24 mouse cellular contexts compared by ENCODE assay signal in the genomic region with DNA sequence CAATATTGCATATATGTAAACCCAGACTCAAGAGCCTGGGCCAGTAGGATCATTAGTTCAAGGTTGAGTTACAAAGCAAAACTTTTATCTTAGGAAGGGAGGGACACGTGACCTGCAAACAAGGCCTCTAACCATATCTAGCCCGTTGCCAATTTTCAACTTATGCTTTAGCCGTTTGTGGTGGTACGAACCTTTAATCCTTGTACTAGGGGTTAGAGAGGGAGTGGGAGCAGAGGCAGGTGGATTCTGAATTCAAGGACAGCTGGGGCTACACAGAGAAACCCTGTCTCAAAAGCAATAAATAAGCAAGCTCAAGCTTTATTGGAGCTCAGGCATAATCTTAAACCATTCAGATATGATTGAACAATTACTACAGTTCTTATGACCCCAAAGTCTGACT. TPM values are rescaled to one million over a fixed set of nuclear protein-coding genes. Genes with fewer than 3 reads are reported as not detected.
DNase-seq lines count a peak whose midpoint lies in the region; ATAC-seq and TF ChIP-seq lines count a peak whose summit lies in the region.
"Had no signal": no experiment of that assay in that cellular context is flagged by ENCODE, and none has a peak within 500 bp of the region (broad histone marks: within the 10 kb centered on the region; RNA-seq: fewer than 3 reads in every experiment).

No protein-coding gene starts in this region.

- peak; percentile 70 for DNase-seq in heart, adult 11 months
- no peak for DNase-seq in heart, adult 9 months (ENCODE audit: low spot score in 2 of 2)
- DNase-seq in layer of hippocampus, adult 2 months (ENCODE audit: low spot score in 2 of 2), result no peak
- no peak for DNase-seq in layer of hippocampus, postnatal 10 days (ENCODE audit: low spot score in 2 of 2)
- DNase-seq in intestine, embryonic 14.5 days (ENCODE audit: low spot score), result no peak
- DNase-seq in B cell, adult 2 months, result no peak
- DNase-seq: adrenal gland, adult 2 months; adrenal gland, postnatal 10 days; adrenal gland, postnatal 25 days; cerebellum, adult 11 months; cerebellum, adult 18-20 months; cerebellum, adult 8-10 months; cerebellum, adult 9-11 months; cerebellum, postnatal 14 days; cerebellum, postnatal 36 days; embryo, embryonic 11 days had no signal

- H3K9ac ChIP-seq in intestine, embryonic 14.5 days (ENCODE audit: low read length), result no peak overlapping the region
- no peak overlapping the region for H3K9ac ChIP-seq in intestine, embryonic 16.5 days (ENCODE audit: low read depth, low read length)
- H3K9ac ChIP-seq in hindbrain, embryonic 13.5 days, result no peak overlapping the region
- H3K9ac ChIP-seq: embryonic facial prominence, embryonic 13.5 days; embryonic facial prominence, embryonic 15.5 days; forebrain, embryonic 12.5 days had no signal

- no peaks in the 10 kb centered on the region for H3K27me3 ChIP-seq in intestine, embryonic 14.5 days (replicated peaks; ENCODE audit: control insufficient read depth, insufficient read depth, low read length)
- H3K27me3 ChIP-seq in intestine, embryonic 16.5 days (replicated peaks; ENCODE audit: control insufficient read depth, insufficient read depth, low read length), result no peaks in the 10 kb centered on the region
- no peaks in the 10 kb centered on the region for H3K27me3 ChIP-seq in hindbrain, embryonic 13.5 days
- H3K27me3 ChIP-seq: embryonic facial prominence, embryonic 13.5 days; embryonic facial prominence, embryonic 15.5 days; forebrain, embryonic 12.5 days had no signal

- ATAC-seq in intestine, embryonic 14.5 days (replicated peaks; ENCODE audit: low FRiP score, low TSS enrichment, low read depth), result peak; percentile 52; the same call in 1 of the 2 replicates
- peak; percentile 84 for ATAC-seq in intestine, embryonic 16.5 days
- no peak for ATAC-seq in hindbrain, embryonic 13.5 days (ENCODE audit: low FRiP score)
- ATAC-seq: forebrain, embryonic 14.5 days had no signal

- H3K4me1 ChIP-seq in intestine, embryonic 14.5 days (replicated peaks; ENCODE audit: control insufficient read depth, insufficient read depth, low read length), result no peaks in the 10 kb centered on the region
- H3K4me1 ChIP-seq in intestine, embryonic 16.5 days (ENCODE audit: control insufficient read depth, insufficient read depth, low read length), result no peaks in the 10 kb centered on the region
- 0 out of 2 replicates have a peak, but pooled peaks cover 4% of the 10 kb centered on the region for H3K4me1 ChIP-seq in hindbrain, embryonic 13.5 days (replicated peaks)
- H3K4me1 ChIP-seq: embryonic facial prominence, embryonic 13.5 days; embryonic facial prominence, embryonic 15.5 days; forebrain, embryonic 10.5 days; forebrain, embryonic 12.5 days had no signal

- H3K9me3 ChIP-seq in intestine, embryonic 14.5 days (ENCODE audit: control insufficient read depth, low read length), result no peaks in the 10 kb centered on the region
- no peaks in the 10 kb centered on the region for H3K9me3 ChIP-seq in intestine, embryonic 16.5 days (ENCODE audit: control insufficient read depth, low read length)
- no peaks in the 10 kb centered on the region for H3K9me3 ChIP-seq in hindbrain, embryonic 13.5 days
- H3K9me3 ChIP-seq: embryonic facial prominence, embryonic 13.5 days; embryonic facial prominence, embryonic 15.5 days; forebrain, embryonic 10.5 days; forebrain, embryonic 12.5 days had no signal

- H3K36me3 ChIP-seq in intestine, embryonic 14.5 days (ENCODE audit: control insufficient read depth, insufficient read depth, low read length), result peaks cover 30% of the 10 kb centered on the region
- H3K36me3 ChIP-seq in intestine, embryonic 16.5 days (ENCODE audit: control insufficient read depth, insufficient read depth, low read length), result no peaks in the 10 kb centered on the region
- H3K36me3 ChIP-seq in hindbrain, embryonic 13.5 days, result peaks cover 22% of the 10 kb centered on the region

- no peak overlapping the region for H3K4me3 ChIP-seq in layer of hippocampus, adult 2 months
- H3K4me3 ChIP-seq in intestine, embryonic 14.5 days (ENCODE audit: low read depth, low read length), result no peak overlapping the region
- no peak overlapping the region for H3K4me3 ChIP-seq in intestine, embryonic 16.5 days (ENCODE audit: low read length)
- no peak overlapping the region for H3K4me3 ChIP-seq in hindbrain, embryonic 13.5 days
- H3K4me3 ChIP-seq: embryonic facial prominence, embryonic 13.5 days; embryonic facial prominence, embryonic 15.5 days; erythroblast, embryonic 14.5 days; forebrain, embryonic 10.5 days; forebrain, embryonic 12.5 days had no signal

- 79% methylated on average over 4 of the region's 4 CpGs for WGBS in intestine, embryonic 14.5 days
- WGBS in intestine, embryonic 16.5 days, result 60% methylated on average over 4 of the region's 4 CpGs
- 96% methylated on average over 4 of the region's 4 CpGs for WGBS in hindbrain, embryonic 13.5 days

- no peak overlapping the region for H3K4me2 ChIP-seq in intestine, embryonic 14.5 days (ENCODE audit: low read length)
- H3K4me2 ChIP-seq in intestine, embryonic 16.5 days (ENCODE audit: low read depth, low read length), result no peak overlapping the region
- H3K4me2 ChIP-seq in hindbrain, embryonic 13.5 days, result no peak overlapping the region
- H3K4me2 ChIP-seq: embryonic facial prominence, embryonic 13.5 days; embryonic facial prominence, embryonic 15.5 days; forebrain, embryonic 12.5 days had no signal

- no peak for TF ChIP-seq CTCF in layer of hippocampus, adult 2 months (conservative IDR thresholded peaks at IDR 0.05)

- H3K27ac ChIP-seq in layer of hippocampus, adult 2 months, result peak overlapping the region; percentile 37; the same call in 1 of the 2 replicates
- 0 out of 2 replicates have a peak overlapping the region, but pooled peaks have one; percentile 25 for H3K27ac ChIP-seq in intestine, embryonic 14.5 days (ENCODE audit: low read depth)
- H3K27ac ChIP-seq in intestine, embryonic 16.5 days (ENCODE audit: low read length), result peak overlapping the region; percentile 26
- no peak overlapping the region for H3K27ac ChIP-seq in hindbrain, embryonic 13.5 days
- H3K27ac ChIP-seq: embryonic facial prominence, embryonic 13.5 days; embryonic facial prominence, embryonic 15.5 days; forebrain, embryonic 10.5 days; forebrain, embryonic 12.5 days had no signal

RNA-seq across cellular contexts. Expression of a gene that starts 19.8 kb away (rescaled TPM):
- total RNA-seq in layer of hippocampus, adult 2 months (2021), result 100 to 1,000 TPM; 199 to 203 TPM
- total RNA-seq in layer of hippocampus, postnatal 10 days (2021), result 10 to 100 TPM; 28.9 to 36.8 TPM
- 16.2 and 19.1 TPM in 2 replicates for polyA plus RNA-seq in intestine, embryonic 14.5 days (2014; fragmentation: Nextera tagmentation; extraction: Ambion mirVana)
- 15.1 and 15.8 TPM in 2 replicates for polyA plus RNA-seq in intestine, embryonic 16.5 days (2015; fragmentation: Nextera tagmentation; extraction: Ambion mirVana)
- 12.8 and 16.0 TPM in 2 replicates for polyA plus RNA-seq in hindbrain, embryonic 13.5 days (2015; fragmentation: Nextera tagmentation; extraction: Ambion mirVana)
- polyA plus RNA-seq: erythroblast, embryonic 14.5 days had no signal

RNA-seq across cellular contexts. Expression of a gene that starts 34.3 kb away (rescaled TPM):
- total RNA-seq in layer of hippocampus, adult 2 months (2021), result 10 to 100 TPM; 64.8 to 67.1 TPM
- 10 to 100 TPM; 54.8 to 55.3 TPM for total RNA-seq in layer of hippocampus, postnatal 10 days (2021)
- polyA plus RNA-seq in intestine, embryonic 14.5 days (2014; fragmentation: Nextera tagmentation; extraction: Ambion mirVana), result 89.4 and 94.6 TPM in 2 replicates
- polyA plus RNA-seq in intestine, embryonic 16.5 days (2015; fragmentation: Nextera tagmentation; extraction: Ambion mirVana), result 85.9 and 89.2 TPM in 2 replicates
- polyA plus RNA-seq in hindbrain, embryonic 13.5 days (2015; fragmentation: Nextera tagmentation; extraction: Ambion mirVana), result 81.8 and 91.8 TPM in 2 replicates

RNA-seq across cellular contexts. Expression of a gene that starts 35.2 kb away (rescaled TPM):
- 100 to 1,000 TPM; 349 to 374 TPM for total RNA-seq in layer of hippocampus, adult 2 months (2021)
- 100 to 1,000 TPM; 297 to 364 TPM for total RNA-seq in layer of hippocampus, postnatal 10 days (2021)
- 118 and 121 TPM in 2 replicates for polyA plus RNA-seq in intestine, embryonic 14.5 days (2014; fragmentation: Nextera tagmentation; extraction: Ambion mirVana)
- polyA plus RNA-seq in intestine, embryonic 16.5 days (2015; fragmentation: Nextera tagmentation; extraction: Ambion mirVana), result 85.7 and 89.7 TPM in 2 replicates
- 224 and 226 TPM in 2 replicates for polyA plus RNA-seq in hindbrain, embryonic 13.5 days (2015; fragmentation: Nextera tagmentation; extraction: Ambion mirVana)
